Mouse (Mus musculus) stomach, embryonic 14.5 days (tissue): ENCODE results near the gene Tgfb2. TPM values are rescaled to one million over a fixed set of nuclear protein-coding genes. Genes with fewer than 3 reads are reported as not detected.

Experiments used
- ATAC-seq: fragments of 200-750 bp; cut with Nextera tagmentation; 2 replicates; pipeline ENCODE4 v1.8.0; 2017; ENCODE audit warnings: low read depth, moderate TSS enrichment; ENCODE audit not compliant: insufficient number of reproducible peaks, insufficient read depth, low FRiP score
- H3K27ac ChIP-seq: fragments of 300-500 bp; sonication (generic); 2 replicates; pipeline ENCODE4 v1.5.1; 2014; ENCODE audit warnings: mild to moderate bottlenecking, low read length, moderate library complexity, mixed read lengths
- H3K27me3 ChIP-seq: fragments of 300-500 bp; sonication (generic); 2 replicates; pipeline ENCODE4 v1.6.1; 2014; ENCODE audit warnings: low read length, control low read depth, mixed read lengths; ENCODE audit not compliant: control insufficient read depth, insufficient read depth
- H3K36me3 ChIP-seq: fragments of 300-500 bp; sonication (generic); 2 replicates; pipeline ENCODE4 v1.6.1; 2014; ENCODE audit warnings: mild to moderate bottlenecking, control low read depth, low read length, moderate library complexity, mixed read lengths; ENCODE audit not compliant: control insufficient read depth, insufficient read depth
- H3K4me1 ChIP-seq: fragments of 300-500 bp; sonication (generic); 2 replicates; pipeline ENCODE4 v1.6.1; 2014; ENCODE audit warnings: low read length, control low read depth, mixed read lengths; ENCODE audit not compliant: control insufficient read depth, insufficient read depth
- H3K4me2 ChIP-seq: fragments of 300-500 bp; sonication (generic); replicated peaks from 2 replicates; pipeline ENCODE4 v1.6.1; 2014; ENCODE audit warnings: low read depth, low read length, control low read depth
- H3K4me3 ChIP-seq: fragments of 300-500 bp; sonication (generic); 2 replicates; pipeline ENCODE4 v1.5.1; 2014; ENCODE audit warnings: low read depth, low read length, control low read depth
- H3K9ac ChIP-seq: fragments of 300-500 bp; sonication (generic); replicated peaks from 2 replicates; pipeline ENCODE4 v1.6.1; 2014; ENCODE audit warnings: low read depth, mild to moderate bottlenecking, control low read depth, low read length, moderate library complexity, mixed read lengths
- H3K9me3 ChIP-seq: fragments of 300-500 bp; sonication (generic); 2 replicates; pipeline ENCODE4 v1.6.1; 2016; ENCODE audit warnings: low read depth, low read length, control low read depth; ENCODE audit not compliant: control insufficient read depth
- WGBS: fragments of 180-500 bp; shearing (Covaris S2); extraction: QIAGEN DNeasy Blood & Tissue Kit; methylation state at CpG from one replicate; pipeline ENCODE4 v1.1.7; 2014; 5-methylcytosine and 5-hydroxymethylcytosine counted together
- polyA plus RNA-seq: library from polyadenylated mRNA; unstranded; fragments of >200 nt; fragmentation: Nextera tagmentation; extraction: Ambion mirVana; gene quantifications from 2 replicates; pipeline ENCODE4 v1.2.1, GENCODE M21; 2014

Tgfb2 gene
- polyA plus RNA-seq, 1 experiment from 2014 or later, result 37.4 TPM

- H3K27me3 ChIP-seq, result no peaks in the 10 kb centered on the region
- H3K27ac ChIP-seq, result no peak overlapping the region
- H3K4me2 ChIP-seq, result no peak overlapping the region
- no peak for ATAC-seq
- 65% methylated on average over 1 of the region's 1 CpGs for WGBS
- no peak overlapping the region for H3K4me3 ChIP-seq
- H3K4me1 ChIP-seq, result peaks cover 5% of the 10 kb centered on the region
- H3K9me3 ChIP-seq, result no peaks in the 10 kb centered on the region
- no peak overlapping the region for H3K9ac ChIP-seq
- no peaks in the 10 kb centered on the region for H3K36me3 ChIP-seq
Measured at GRCm38 (mm10) chr1:186656201-186656600, 49.6 kb downstream of the Tgfb2 start.

GRCm38 (mm10) chr1:186655096-186655495, 50.7 kb downstream of the Tgfb2 start:
- Histone ChIP-seq H3K9me3 (no peaks in the 10 kb centered on the region), H3K4me1 (peaks cover 5% of the 10 kb centered on the region), H3K4me3 (no peak overlapping the region), H3K4me2 (no peak overlapping the region), H3K9ac (no peak overlapping the region), H3K27ac (no peak overlapping the region), H3K36me3 (no peaks in the 10 kb centered on the region), H3K27me3 (no peaks in the 10 kb centered on the region)
- 75% methylated on average over 4 of the region's 4 CpGs for WGBS
- ATAC-seq, result no peak

GRCm38 (mm10) chr1:186652208-186652607, 53.6 kb downstream of the Tgfb2 start:
- H3K9ac ChIP-seq, result no peak overlapping the region
- H3K27ac ChIP-seq, result no peak overlapping the region
- ATAC-seq, result no peak
- 26% methylated on average over 8 of the region's 8 CpGs for WGBS
- H3K9me3 ChIP-seq, result 0 out of 2 replicates have a peak, but pooled peaks cover 6% of the 10 kb centered on the region
- no peak overlapping the region for H3K4me3 ChIP-seq
- no peaks in the 10 kb centered on the region for H3K27me3 ChIP-seq
- no peak overlapping the region for H3K4me2 ChIP-seq
- H3K4me1 ChIP-seq, result peaks cover 5% of the 10 kb centered on the region
- H3K36me3 ChIP-seq, result no peaks in the 10 kb centered on the region

- Histone ChIP-seq H3K9ac (no peak overlapping the region), H3K4me2 (no peak overlapping the region), H3K4me3 (no peak overlapping the region), H3K4me1 (peaks cover 5% of the 10 kb centered on the region), H3K27ac (no peak overlapping the region), H3K27me3 (no peaks in the 10 kb centered on the region), H3K36me3 (no peaks in the 10 kb centered on the region), H3K9me3 (0 out of 2 replicates have a peak, but pooled peaks cover 6% of the 10 kb centered on the region)
- ATAC-seq, result no peak
- 81% methylated on average over 4 of the region's 4 CpGs for WGBS
Measured at GRCm38 (mm10) chr1:186650011-186650410, 55.8 kb downstream of the Tgfb2 start.

GRCm38 (mm10) chr1:186637304-186638213, 68.2 kb downstream of the Tgfb2 start:
- no peak for ATAC-seq
- Histone ChIP-seq H3K4me2 (no peak overlapping the region), H3K27me3 (no peaks in the 10 kb centered on the region), H3K9ac (no peak overlapping the region), H3K27ac (no peak overlapping the region), H3K4me3 (no peak overlapping the region), H3K9me3 (no peaks in the 10 kb centered on the region), H3K4me1 (no peaks in the 10 kb centered on the region; the same call in 1 of the 2 replicates), H3K36me3 (no peaks in the 10 kb centered on the region)
- WGBS, result 50% methylated on average over 12 of the region's 12 CpGs

GRCm38 (mm10) chr1:186635045-186635444, 70.7 kb downstream of the Tgfb2 start:
- Histone ChIP-seq H3K4me3 (no peak overlapping the region), H3K9me3 (no peaks in the 10 kb centered on the region), H3K4me1 (no peaks in the 10 kb centered on the region; the same call in 1 of the 2 replicates), H3K9ac (no peak overlapping the region), H3K4me2 (no peak overlapping the region), H3K27ac (no peak overlapping the region), H3K27me3 (no peaks in the 10 kb centered on the region), H3K36me3 (no peaks in the 10 kb centered on the region)
- WGBS, result 57% methylated on average over 7 of the region's 7 CpGs
- ATAC-seq, result no peak

- ATAC-seq, result no peak
- H3K27me3 ChIP-seq, result no peaks in the 10 kb centered on the region
- H3K4me1 ChIP-seq, result no peaks in the 10 kb centered on the region; the same call in 1 of the 2 replicates
- no peaks in the 10 kb centered on the region; the same call in 1 of the 2 replicates for H3K36me3 ChIP-seq
- no peak overlapping the region for H3K4me2 ChIP-seq
- no peaks in the 10 kb centered on the region for H3K9me3 ChIP-seq
- no peak overlapping the region for H3K9ac ChIP-seq
- no peak overlapping the region for H3K27ac ChIP-seq
- H3K4me3 ChIP-seq, result no peak overlapping the region
- 80% methylated on average over 6 of the region's 6 CpGs for WGBS
Measured at GRCm38 (mm10) chr1:186631457-186631856, 74.3 kb downstream of the Tgfb2 start.

- Histone ChIP-seq H3K36me3 (no peaks in the 10 kb centered on the region; the same call in 1 of the 2 replicates), H3K9me3 (no peaks in the 10 kb centered on the region), H3K27ac (no peak overlapping the region), H3K4me3 (no peak overlapping the region), H3K4me2 (no peak overlapping the region), H3K27me3 (no peaks in the 10 kb centered on the region), H3K4me1 (no peaks in the 10 kb centered on the region; the same call in 1 of the 2 replicates), H3K9ac (no peak overlapping the region)
- 75% methylated on average over 5 of the region's 5 CpGs for WGBS
- ATAC-seq, result no peak
Measured at GRCm38 (mm10) chr1:186630971-186631370, 74.8 kb downstream of the Tgfb2 start.
